Mouse (Mus musculus): ENCODE data around the gene Avpr1a. TPM values are rescaled to one million over a fixed set of nuclear protein-coding genes. Genes with fewer than 3 reads are reported as not detected.

Gene Avpr1a
- polyA plus RNA-seq (2015; fragmentation: Nextera tagmentation; extraction: Ambion mirVana), result 7.8 and 8.5 TPM in 2 replicates

DNA sequence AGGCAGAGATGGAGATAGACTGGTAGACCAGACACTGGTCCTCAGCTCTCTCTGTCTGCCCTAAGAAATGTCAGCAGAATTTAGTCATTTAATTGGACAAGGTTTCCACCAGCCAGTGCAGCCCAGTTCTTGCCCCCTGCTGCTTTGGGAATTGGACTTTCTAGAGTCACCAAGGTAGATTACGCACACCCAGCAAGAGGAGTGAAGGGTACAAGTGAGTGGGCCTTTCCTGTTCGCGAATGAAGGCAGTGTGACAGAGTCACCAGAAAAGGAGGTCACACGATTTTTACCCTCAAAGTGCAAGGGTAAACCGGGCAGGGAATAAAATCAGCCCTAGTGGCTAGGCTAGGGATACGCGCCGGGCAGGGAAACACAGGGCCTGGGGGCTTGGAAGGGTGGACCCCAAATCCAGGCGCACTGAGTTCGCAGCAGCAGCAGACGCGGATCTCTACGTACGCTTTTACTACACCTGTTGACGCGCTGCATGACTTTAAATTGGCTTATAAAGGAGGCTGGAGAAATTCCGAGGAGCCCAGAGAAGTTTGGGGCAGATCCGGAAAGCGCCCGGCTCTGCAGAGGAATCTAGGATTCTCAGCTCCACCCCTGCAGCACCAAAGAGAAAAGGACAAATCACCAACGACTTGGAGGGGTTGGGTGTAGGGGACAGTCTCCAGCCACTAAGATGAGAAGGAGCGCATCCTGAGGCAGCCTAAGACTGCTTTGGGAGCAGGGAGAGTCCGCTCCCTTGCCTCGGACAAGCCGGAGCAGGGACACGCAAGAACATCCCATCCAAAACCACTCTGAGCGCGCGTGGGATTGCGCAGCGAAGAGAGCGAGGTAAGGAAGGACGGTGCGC, at the start of gene Avpr1a:
TSS of gene Avpr1a (plus strand) at position 639 of the 856 bp plus-strand sequence.
- Histone ChIP-seq H3K9me3 (replicated peaks; ENCODE audit: low read length) (no peaks in the 10 kb centered on the region), H3K9ac (ENCODE audit: low read depth, low read length) (peak within 1 kb of the TSS; percentile 23; the same call in 1 of the 2 replicates), H3K27ac (no peak within 1 kb of the TSS), H3K36me3 (ENCODE audit: insufficient read depth, low read length) (no peaks in the 10 kb centered on the region), H3K4me2 (ENCODE audit: low read length) (peak within 1 kb of the TSS; percentile 59), H3K4me3 (replicated peaks; ENCODE audit: low read depth, low read length) (peak within 1 kb of the TSS; percentile 47), H3K4me1 (replicated peaks; ENCODE audit: insufficient read depth, low read length) (peaks cover 6% of the 10 kb centered on the region; the same call in 1 of the 2 replicates), H3K27me3 (ENCODE audit: insufficient read depth, low read length) (peaks cover 20% of the 10 kb centered on the region)
- TF ChIP-seq CTCF (IDR thresholded peaks at IDR 0.05; ENCODE audit: low read depth), result peak; percentile 12; the same call in 1 of the 2 replicates
- whole genome bisulfite sequencing, result 6% methylated on average over 34 of the region's 34 CpGs
- DNase-seq (ENCODE audit: low spot score), result peak; percentile 44
- ATAC-seq (replicated peaks; ENCODE audit: low FRiP score, low read depth), result no peak

DNA sequence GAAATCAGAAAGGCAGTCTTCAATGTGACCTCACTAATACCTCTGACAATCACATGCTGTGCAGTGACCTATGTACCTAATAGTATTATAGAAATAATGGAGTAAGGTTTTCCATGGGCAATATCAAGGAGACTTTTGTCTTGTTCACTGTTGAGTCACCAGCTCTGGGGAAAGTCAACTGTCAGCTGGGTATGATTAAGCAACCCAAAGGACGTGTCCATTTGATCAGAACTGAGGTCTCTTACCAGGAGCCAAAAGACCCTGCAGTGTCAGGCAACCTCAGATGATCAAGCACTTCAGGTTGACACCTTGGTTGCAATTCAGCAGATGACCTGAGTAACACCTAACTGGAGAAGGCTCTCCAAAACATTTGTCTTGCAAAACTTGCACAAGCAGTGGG, 46.0 kb upstream of the Avpr1a start:
- Histone ChIP-seq H3K4me2 (ENCODE audit: low read length) (no peak overlapping the region), H3K4me1 (replicated peaks; ENCODE audit: insufficient read depth, low read length) (no peaks in the 10 kb centered on the region), H3K27ac (no peak overlapping the region), H3K27me3 (ENCODE audit: insufficient read depth, low read length) (no peaks in the 10 kb centered on the region), H3K9me3 (replicated peaks; ENCODE audit: low read length) (no peaks in the 10 kb centered on the region), H3K4me3 (replicated peaks; ENCODE audit: low read depth, low read length) (no peak overlapping the region), H3K36me3 (ENCODE audit: insufficient read depth, low read length) (no peaks in the 10 kb centered on the region), H3K9ac (ENCODE audit: low read depth, low read length) (no peak overlapping the region)
- 44% methylated on average over 1 of the region's 1 CpGs for WGBS
- no peak for ATAC-seq (replicated peaks; ENCODE audit: low FRiP score, low read depth)
- no peak for DNase-seq (ENCODE audit: low spot score)
- TF ChIP-seq CTCF (IDR thresholded peaks at IDR 0.05; ENCODE audit: low read depth), result no peak

DNA sequence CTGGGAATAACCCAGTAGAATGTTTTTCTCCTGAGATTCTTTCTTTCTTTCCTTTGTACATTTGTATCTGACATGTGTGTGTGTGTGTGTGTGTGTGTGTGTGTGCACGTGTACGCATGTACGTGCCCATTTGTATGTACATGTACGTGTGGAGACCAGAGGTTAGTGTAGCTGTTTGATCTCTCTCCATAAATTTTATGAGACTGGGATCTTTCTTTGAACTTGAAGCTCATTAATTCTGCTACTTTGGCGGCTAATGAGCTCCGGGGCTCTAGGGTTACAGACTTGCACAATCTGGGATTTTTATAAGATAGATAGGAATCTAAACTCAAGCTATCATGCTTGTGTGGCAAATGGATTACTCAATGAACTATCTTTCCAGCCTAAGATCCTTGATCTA, 42.0 kb upstream of the Avpr1a start:
- DNase-seq (ENCODE audit: low spot score) (peak; percentile 24), ATAC-seq (replicated peaks; ENCODE audit: low FRiP score, low read depth) (no peak)
- Histone ChIP-seq H3K27me3 (ENCODE audit: insufficient read depth, low read length) (no peaks in the 10 kb centered on the region), H3K4me3 (replicated peaks; ENCODE audit: low read depth, low read length) (no peak overlapping the region), H3K36me3 (ENCODE audit: insufficient read depth, low read length) (no peaks in the 10 kb centered on the region), H3K4me2 (ENCODE audit: low read length) (no peak overlapping the region), H3K9me3 (replicated peaks; ENCODE audit: low read length) (no peaks in the 10 kb centered on the region), H3K9ac (ENCODE audit: low read depth, low read length) (no peak overlapping the region), H3K27ac (no peak overlapping the region), H3K4me1 (replicated peaks; ENCODE audit: insufficient read depth, low read length) (no peaks in the 10 kb centered on the region)
- TF ChIP-seq CTCF (IDR thresholded peaks at IDR 0.05; ENCODE audit: low read depth), result no peak
- 17% methylated on average over 6 of the region's 6 CpGs for WGBS

DNA sequence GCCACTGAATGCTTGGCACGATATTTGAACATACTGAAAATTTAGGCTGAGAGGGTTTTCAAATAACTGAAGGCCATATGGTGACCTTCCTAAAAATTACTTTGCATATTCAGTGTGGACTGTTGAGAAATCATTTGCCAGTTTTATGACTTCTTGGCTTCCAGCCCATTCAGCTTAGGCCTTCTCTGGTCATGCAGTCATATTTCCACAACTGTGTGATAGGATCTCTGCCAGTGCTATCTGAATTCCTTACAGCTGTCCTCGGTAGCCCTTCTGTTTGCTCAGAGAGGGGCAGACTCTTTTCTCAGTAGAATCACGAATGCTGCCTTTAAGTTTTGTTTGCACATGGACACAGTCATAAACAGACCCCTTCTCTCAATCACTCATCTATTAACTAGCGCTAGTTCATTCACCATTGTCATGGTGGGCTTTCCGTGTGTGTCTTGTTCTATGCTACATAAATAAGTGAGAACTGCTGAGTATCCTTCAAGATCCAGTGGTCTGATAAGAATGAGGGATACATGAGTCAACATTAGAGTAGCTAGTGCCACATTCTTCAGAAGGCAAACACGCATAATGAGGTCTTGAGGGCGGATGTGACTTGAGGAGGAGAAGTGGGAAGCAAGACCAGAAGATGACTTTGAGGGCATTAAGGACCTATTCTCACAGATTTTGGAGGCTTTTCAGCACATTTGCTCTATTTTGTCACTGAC, 39.4 kb upstream of the Avpr1a start:
- no peaks in the 10 kb centered on the region for H3K9me3 ChIP-seq (replicated peaks; ENCODE audit: low read length)
- no peaks in the 10 kb centered on the region for H3K4me1 ChIP-seq (replicated peaks; ENCODE audit: insufficient read depth, low read length)
- no peaks in the 10 kb centered on the region for H3K27me3 ChIP-seq (ENCODE audit: insufficient read depth, low read length)
- ATAC-seq (replicated peaks; ENCODE audit: low FRiP score, low read depth) (0 out of 2 replicates have a peak, but pooled peaks have one; percentile 33), DNase-seq (ENCODE audit: low spot score) (peak; percentile 55)
- H3K27ac ChIP-seq, result no peak overlapping the region
- WGBS, result 57% methylated on average over 7 of the region's 7 CpGs
- H3K36me3 ChIP-seq (ENCODE audit: insufficient read depth, low read length), result no peaks in the 10 kb centered on the region
- H3K4me2 ChIP-seq (ENCODE audit: low read length), result no peak overlapping the region
- no peak for TF ChIP-seq CTCF (IDR thresholded peaks at IDR 0.05; ENCODE audit: low read depth)
- no peak overlapping the region for H3K4me3 ChIP-seq (replicated peaks; ENCODE audit: low read depth, low read length)
- no peak overlapping the region for H3K9ac ChIP-seq (ENCODE audit: low read depth, low read length)

DNA sequence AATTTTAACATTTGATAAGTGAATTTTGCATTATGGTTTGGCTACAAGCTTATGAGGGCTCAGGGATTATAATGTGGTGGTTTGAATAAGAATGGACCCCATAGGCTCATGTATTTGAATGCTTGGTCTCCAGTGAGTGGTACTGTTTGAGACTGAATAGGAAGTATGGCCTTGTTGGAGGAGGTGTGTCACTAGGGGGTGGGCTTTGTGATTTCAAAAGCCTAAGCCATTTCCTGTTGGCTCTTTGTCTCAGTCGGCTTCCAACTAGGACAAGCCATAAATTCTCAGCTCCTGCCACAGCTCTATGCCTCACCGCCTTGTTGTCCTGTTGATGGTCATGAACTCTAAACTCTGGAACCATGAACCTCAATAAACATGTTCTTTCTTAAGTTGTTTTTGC, 37.5 kb upstream of the Avpr1a start:
- H3K9ac ChIP-seq (ENCODE audit: low read depth, low read length), result no peak overlapping the region
- H3K27ac ChIP-seq, result no peak overlapping the region
- H3K4me3 ChIP-seq (replicated peaks; ENCODE audit: low read depth, low read length), result no peak overlapping the region
- H3K4me2 ChIP-seq (ENCODE audit: low read length), result no peak overlapping the region
- TF ChIP-seq CTCF (IDR thresholded peaks at IDR 0.05; ENCODE audit: low read depth), result no peak
- 18% methylated on average over 2 of the region's 2 CpGs for WGBS
- H3K27me3 ChIP-seq (ENCODE audit: insufficient read depth, low read length), result no peaks in the 10 kb centered on the region
- ATAC-seq (replicated peaks; ENCODE audit: low FRiP score, low read depth) (no peak), DNase-seq (ENCODE audit: low spot score) (peak; percentile 44)
- no peaks in the 10 kb centered on the region for H3K9me3 ChIP-seq (replicated peaks; ENCODE audit: low read length)
- no peaks in the 10 kb centered on the region for H3K4me1 ChIP-seq (replicated peaks; ENCODE audit: insufficient read depth, low read length)
- no peaks in the 10 kb centered on the region for H3K36me3 ChIP-seq (ENCODE audit: insufficient read depth, low read length)

DNA sequence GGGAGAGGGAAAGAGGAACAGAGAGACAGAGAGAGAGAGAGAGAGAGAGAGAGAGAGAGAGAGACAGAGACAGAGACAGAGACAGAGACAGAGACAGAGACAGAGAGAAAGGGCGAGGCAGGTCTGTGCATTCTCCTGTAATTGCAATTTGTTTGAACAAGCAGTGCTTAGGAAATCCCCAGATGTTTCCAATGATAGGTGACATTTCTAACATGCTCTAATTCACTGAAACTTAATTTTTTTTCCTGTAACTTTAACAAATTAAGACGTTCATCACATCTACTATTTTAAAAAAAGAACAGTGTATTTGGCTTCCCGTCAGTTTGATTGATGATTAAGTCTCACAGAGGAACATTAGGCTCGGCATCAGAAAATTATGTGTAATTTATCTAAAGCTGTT, 15.6 kb upstream of the Avpr1a start:
- ATAC-seq (replicated peaks; ENCODE audit: low FRiP score, low read depth), result no peak
- Histone ChIP-seq H3K4me2 (ENCODE audit: low read length) (no peak overlapping the region), H3K36me3 (ENCODE audit: insufficient read depth, low read length) (no peaks in the 10 kb centered on the region), H3K27me3 (ENCODE audit: insufficient read depth, low read length) (no peaks in the 10 kb centered on the region), H3K27ac (no peak overlapping the region), H3K4me1 (replicated peaks; ENCODE audit: insufficient read depth, low read length) (no peaks in the 10 kb centered on the region), H3K4me3 (replicated peaks; ENCODE audit: low read depth, low read length) (no peak overlapping the region), H3K9me3 (replicated peaks; ENCODE audit: low read length) (no peaks in the 10 kb centered on the region), H3K9ac (ENCODE audit: low read depth, low read length) (no peak overlapping the region)
- DNase-seq (ENCODE audit: low spot score), result no peak
- no peak for TF ChIP-seq CTCF (IDR thresholded peaks at IDR 0.05; ENCODE audit: low read depth)
- WGBS, result 31% methylated on average over 4 of the region's 4 CpGs
